Mouse (Mus musculus) MEL (cell line): Measurements from ENCODE around the gene Gm21637.
"Not testable (repeated sequence)": the region's sequence is repeated elsewhere in the genome, so short reads cannot be mapped to it uniquely, and the experiment has no call there.

Source experiments
- CHD1 ChIP-seq: IDR thresholded peaks from 2 replicates; pipeline ENCODE4 v1.6.1; 2012; ENCODE audit warnings: low read depth, mild to moderate bottlenecking, inconsistent platforms, low read length, improper control_type of control experiment
- CHD2 ChIP-seq: IDR thresholded peaks from 2 replicates; pipeline ENCODE4 v1.6.1; 2011; ENCODE audit warnings: low read length, improper control_type of control experiment
- CTCF ChIP-seq, 3 experiments: IDR thresholded peaks in 2 of 3; conservative IDR thresholded peaks in 1 of 3; 2 replicates each; pipeline ENCODE4 v1.5.1; 2011 to 2012; ENCODE audit warnings: low read length in 3 of 3, low read depth in 2 of 3, mild to moderate bottlenecking in 2 of 3, improper control_type of control experiment in 1 of 3, inconsistent platforms in 1 of 3, mixed read lengths in 1 of 3, moderate library complexity in 1 of 3; ENCODE audit not compliant: control insufficient read depth in 1 of 3, insufficient read depth in 1 of 3, poor library complexity in 1 of 3, severe bottlenecking in 1 of 3
- E2F4 ChIP-seq: IDR thresholded peaks from 2 replicates; pipeline ENCODE4 v1.6.1; 2011; ENCODE audit warnings: low read depth, low read length, improper control_type of control experiment, borderline replicate concordance
- EP300 ChIP-seq, 2 experiments: IDR thresholded peaks; 2 replicates each; pipeline ENCODE4 v1.6.1; 2011; ENCODE audit warnings: improper control_type of control experiment in 2 of 2, low read length in 2 of 2, low read depth in 1 of 2, mild to moderate bottlenecking in 1 of 2
- MAX ChIP-seq: IDR thresholded peaks from 2 replicates; pipeline ENCODE4 v1.6.1; 2011; ENCODE audit warnings: low read length, improper control_type of control experiment
- MXI1 ChIP-seq: IDR thresholded peaks from 2 replicates; pipeline ENCODE4 v1.6.1; 2011; ENCODE audit warnings: mild to moderate bottlenecking, low read depth, low read length, improper control_type of control experiment
- NRF1 ChIP-seq: IDR thresholded peaks from 2 replicates; pipeline ENCODE4 v1.6.1; 2014; ENCODE audit warnings: low read depth, mild to moderate bottlenecking, inconsistent platforms, low read length, improper control_type of control experiment, moderate library complexity; ENCODE audit not compliant: poor library complexity, insufficient read depth, severe bottlenecking
- POLR2A ChIP-seq, 2 experiments: IDR thresholded peaks; 2 replicates each; pipeline ENCODE4 v1.6.1; 2011 to 2012; ENCODE audit warnings: low read length in 2 of 2, mild to moderate bottlenecking in 2 of 2, control low read depth in 1 of 2, improper control_type of control experiment in 1 of 2, low read depth in 1 of 2, moderate library complexity in 1 of 2; ENCODE audit not compliant: control insufficient read depth in 1 of 2, insufficient read depth in 1 of 2, poor library complexity in 1 of 2
- POLR2AphosphoS2 ChIP-seq: IDR thresholded peaks from 2 replicates; pipeline ENCODE4 v1.6.1; 2011; ENCODE audit warnings: low read length, improper control_type of control experiment
- USF2 ChIP-seq, 2 experiments: IDR thresholded peaks; 2 replicates each; pipeline ENCODE4 v1.6.1; 2011 to 2012; ENCODE audit warnings: improper control_type of control experiment in 2 of 2, low read length in 2 of 2, borderline replicate concordance in 1 of 2, inconsistent platforms in 1 of 2, low read depth in 1 of 2, mild to moderate bottlenecking in 1 of 2; ENCODE audit not compliant: insufficient read depth in 1 of 2
- ZC3H11A ChIP-seq: IDR thresholded peaks from 2 replicates; pipeline ENCODE4 v1.6.1; 2012; ENCODE audit warnings: low read depth, mild to moderate bottlenecking, inconsistent platforms, low read length, improper control_type of control experiment
- ZKSCAN1 ChIP-seq: IDR thresholded peaks from 2 replicates; pipeline ENCODE4 v1.6.1; 2012; ENCODE audit warnings: low read depth, mild to moderate bottlenecking, inconsistent platforms, low read length, improper control_type of control experiment, moderate library complexity
- ZMIZ1 ChIP-seq: IDR thresholded peaks from 2 replicates; pipeline ENCODE4 v1.6.1; 2012; ENCODE audit warnings: low read depth, mild to moderate bottlenecking, inconsistent platforms, low read length, improper control_type of control experiment, moderate library complexity

DNA sequence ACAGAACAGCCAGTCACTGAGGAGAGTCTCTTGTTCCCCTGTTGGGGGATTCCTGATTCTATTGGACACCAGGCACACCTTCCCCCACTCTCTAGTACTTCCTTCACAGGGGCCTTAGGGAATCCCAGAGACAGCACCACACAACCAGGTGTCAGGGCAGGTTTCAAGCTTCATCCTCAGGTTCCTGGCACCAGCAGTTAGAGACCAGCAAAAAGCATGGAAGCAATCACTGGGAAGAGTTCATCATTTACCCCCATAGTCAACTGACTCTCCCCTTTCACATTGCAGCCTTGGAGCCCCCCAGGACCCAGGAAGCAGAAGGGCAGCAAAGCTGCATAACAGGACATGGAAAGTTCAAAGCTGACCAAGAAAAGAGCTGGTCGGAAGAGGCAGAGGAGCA lies at the start of gene Gm21637:
- not testable (repeated sequence) for TF ChIP-seq USF2 (IDR thresholded peaks at IDR 0.05; ENCODE audit: borderline replicate concordance in 1 of 2, insufficient read depth in 1 of 2, low read depth in 1 of 2, low read length in 2 of 2); POLR2A (IDR thresholded peaks at IDR 0.05; ENCODE audit: control insufficient read depth in 1 of 2, insufficient read depth in 1 of 2, low read depth in 1 of 2, low read length in 2 of 2, poor library complexity in 1 of 2); ZC3H11A; CHD2; CTCF (IDR thresholded peaks at IDR 0.05 in 2 of 3, conservative IDR thresholded peaks at IDR 0.05 in 1 of 3; ENCODE audit: control insufficient read depth in 1 of 3, insufficient read depth in 1 of 3, low read depth in 2 of 3, low read length in 3 of 3, poor library complexity in 1 of 3, severe bottlenecking in 1 of 3); EP300 (IDR thresholded peaks at IDR 0.05; ENCODE audit: low read depth in 1 of 2, low read length in 2 of 2); ZMIZ1; MAX; ZKSCAN1; MXI1; NRF1; E2F4; POLR2AphosphoS2; CHD1
